Mouse (Mus musculus) neural tube, embryonic 15.5 days (tissue): ENCODE measurements at regions not wholly inside any gene's neighbourhood (a gene's known extent, or its start where the extent isn't known, plus 50 kb on each side); places are given as distances from the start of the nearest gene placed in this dataset.
"Not testable (repeated sequence)": the region's sequence is repeated elsewhere in the genome, so short reads cannot be mapped to it uniquely, and the experiment has no call there.

Experiments
- ATAC-seq: fragments of 200-750 bp; cut with Nextera tagmentation; 2 replicates; pipeline ENCODE4 v1.8.0; 2017; ENCODE audit warnings: mild to moderate bottlenecking, moderate TSS enrichment, moderate library complexity; ENCODE audit not compliant: low FRiP score
- H3K27ac ChIP-seq: fragments of 300-500 bp; sonication (generic); replicated peaks from 2 replicates; pipeline ENCODE4 v1.5.1; 2015; ENCODE audit warnings: mild to moderate bottlenecking, inconsistent platforms
- H3K27me3 ChIP-seq: fragments of 300-500 bp; sonication (generic); replicated peaks from 2 replicates; pipeline ENCODE4 v1.6.1; 2015; ENCODE audit warnings: inconsistent platforms
- H3K36me3 ChIP-seq: fragments of 300-500 bp; sonication (generic); 2 replicates; pipeline ENCODE4 v1.6.1; 2015; ENCODE audit warnings: inconsistent platforms
- H3K4me1 ChIP-seq: fragments of 300-500 bp; sonication (generic); 2 replicates; pipeline ENCODE4 v1.6.1; 2015; ENCODE audit warnings: inconsistent platforms
- H3K4me2 ChIP-seq: fragments of 300-500 bp; sonication (generic); 2 replicates; pipeline ENCODE4 v1.6.1; 2015; ENCODE audit warnings: inconsistent platforms, mild to moderate bottlenecking, moderate library complexity
- H3K4me3 ChIP-seq: fragments of 300-500 bp; sonication (generic); replicated peaks from 2 replicates; pipeline ENCODE4 v1.5.1; 2015; ENCODE audit warnings: mild to moderate bottlenecking, inconsistent platforms
- H3K9ac ChIP-seq: fragments of 300-500 bp; sonication (generic); replicated peaks from 2 replicates; pipeline ENCODE4 v1.6.1; 2015; ENCODE audit warnings: mild to moderate bottlenecking, inconsistent platforms
- H3K9me3 ChIP-seq: fragments of 300-500 bp; sonication (generic); replicated peaks from 2 replicates; pipeline ENCODE4 v1.6.1; 2016; ENCODE audit warnings: inconsistent platforms
- WGBS: fragments of 180-500 bp; shearing (Covaris S2); methylation state at CpG from one replicate; pipeline ENCODE4 v1.1.7; 2015; ENCODE audit warnings: mixed read lengths; 5-methylcytosine and 5-hydroxymethylcytosine counted together

- WGBS: 90% methylated on average over 2 of the region's 2 CpGs
- H3K9ac ChIP-seq: no peak overlapping the region
- ATAC-seq: no peak
- H3K27ac ChIP-seq: no peak overlapping the region
- no peaks in the 10 kb centered on the region for H3K4me1 ChIP-seq
- no peak overlapping the region for H3K4me3 ChIP-seq
- H3K9me3 ChIP-seq: no peaks in the 10 kb centered on the region
- H3K36me3 ChIP-seq: no peaks in the 10 kb centered on the region
- H3K27me3 ChIP-seq: no peaks in the 10 kb centered on the region
- no peak overlapping the region for H3K4me2 ChIP-seq
These were observed 337.0 kb upstream of the Zfp960 start for GRCm38 (mm10) chr17:16726904-16727303.

DNA sequence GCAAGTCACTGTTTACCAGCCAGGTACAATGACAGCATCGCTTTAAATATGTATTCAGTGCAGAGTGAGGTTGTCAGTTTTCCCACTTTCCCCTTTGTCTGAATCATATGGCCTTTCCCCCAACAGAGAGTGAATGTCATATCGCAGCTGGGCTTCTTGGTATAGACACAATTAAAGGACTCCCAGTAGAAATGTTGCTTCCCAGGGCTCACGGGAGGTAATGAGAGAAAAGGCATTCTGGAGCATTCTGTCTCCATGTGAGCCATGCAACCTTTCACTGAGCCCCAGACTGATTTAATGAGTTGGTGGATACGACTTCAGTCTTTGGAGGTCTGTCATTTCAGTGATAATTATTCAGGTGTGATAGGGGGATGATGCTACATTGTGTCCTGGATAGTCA, 310.8 kb upstream of the Zfp960 start:
- Histone ChIP-seq H3K4me1 (no peaks in the 10 kb centered on the region), H3K36me3 (no peaks in the 10 kb centered on the region), H3K4me2 (no peak overlapping the region), H3K4me3 (no peak overlapping the region), H3K27ac (no peak overlapping the region), H3K9ac (no peak overlapping the region), H3K9me3 (no peaks in the 10 kb centered on the region), H3K27me3 (no peaks in the 10 kb centered on the region)
- WGBS: 42% methylated on average over 4 of the region's 4 CpGs
- ATAC-seq: no peak; the same call in 1 of the 2 replicates

- not testable (repeated sequence) for H3K27ac ChIP-seq, H3K9ac ChIP-seq
- WGBS: 76% methylated on average over 7 of the region's 7 CpGs
These were observed 293.3 kb upstream of the Zfp960 start for GRCm38 (mm10) chr17:16770587-16770986.

DNA sequence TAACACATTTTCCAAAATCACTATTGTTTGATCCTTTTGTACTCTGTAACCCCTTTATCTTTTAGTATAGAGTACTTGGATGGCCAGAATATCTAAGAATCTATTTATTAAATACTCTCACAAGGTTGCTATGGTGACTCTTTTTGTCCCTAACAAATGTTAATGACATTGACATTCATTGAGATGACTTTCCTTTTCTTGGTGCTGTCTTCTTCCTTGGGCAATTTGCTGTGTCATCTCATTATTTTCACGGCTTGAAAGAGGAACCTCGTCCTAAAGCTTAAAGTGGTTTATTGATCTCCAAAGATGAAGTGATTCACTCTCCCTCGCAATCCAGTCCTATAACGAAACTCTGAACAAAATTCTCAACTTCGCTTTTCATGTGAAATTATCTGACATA, 265.6 kb upstream of the Zfp960 start:
- Histone ChIP-seq H3K9ac (no peak overlapping the region), H3K36me3 (no peaks in the 10 kb centered on the region), H3K4me1 (no peaks in the 10 kb centered on the region), H3K9me3 (no peaks in the 10 kb centered on the region), H3K4me3 (no peak overlapping the region), H3K4me2 (no peak overlapping the region), H3K27ac (no peak overlapping the region), H3K27me3 (no peaks in the 10 kb centered on the region)
- no peak for ATAC-seq
- 71% methylated on average over 5 of the region's 5 CpGs for whole genome bisulfite sequencing

More at GRCm38 (mm10) chr17:16770587-16770986, 293.3 kb upstream of the Zfp960 start:
- H3K36me3 ChIP-seq, ATAC-seq, H3K4me3 ChIP-seq, H3K4me2 ChIP-seq, H3K9me3 ChIP-seq, H3K27me3 ChIP-seq, H3K4me1 ChIP-seq: not testable (repeated sequence)

GRCm38 (mm10) chr17:16804986-16805385, 258.9 kb upstream of the Zfp960 start:
- no peak for ATAC-seq

GRCm38 (mm10) chr17:16818421-16818820, 245.5 kb upstream of the Zfp960 start:
- Histone ChIP-seq H3K36me3 (no peaks in the 10 kb centered on the region), H3K4me3 (no peak overlapping the region), H3K27ac (no peak overlapping the region), H3K9me3 (no peaks in the 10 kb centered on the region), H3K4me1 (no peaks in the 10 kb centered on the region), H3K27me3 (no peaks in the 10 kb centered on the region), H3K9ac (no peak overlapping the region), H3K4me2 (no peak overlapping the region)
- 26% methylated on average over 3 of the region's 3 CpGs for WGBS
- ATAC-seq: no peak

More at GRCm38 (mm10) chr17:16804986-16805385, 258.9 kb upstream of the Zfp960 start:
- no peak overlapping the region for H3K4me2 ChIP-seq
- H3K4me3 ChIP-seq: no peak overlapping the region
- H3K36me3 ChIP-seq: no peaks in the 10 kb centered on the region
- WGBS: 68% methylated on average over 3 of the region's 3 CpGs
- H3K27me3 ChIP-seq: no peaks in the 10 kb centered on the region
- no peak overlapping the region for H3K27ac ChIP-seq
- H3K4me1 ChIP-seq: no peaks in the 10 kb centered on the region
- no peaks in the 10 kb centered on the region for H3K9me3 ChIP-seq
- H3K9ac ChIP-seq: no peak overlapping the region

- Histone ChIP-seq H3K4me2 (no peak overlapping the region), H3K9me3 (no peaks in the 10 kb centered on the region), H3K27me3 (no peaks in the 10 kb centered on the region), H3K27ac (no peak overlapping the region), H3K36me3 (no peaks in the 10 kb centered on the region), H3K9ac (no peak overlapping the region), H3K4me3 (no peak overlapping the region), H3K4me1 (no peaks in the 10 kb centered on the region)
- 87% methylated on average over 3 of the region's 3 CpGs for WGBS
- no peak for ATAC-seq
These were observed 242.2 kb upstream of the Zfp960 start for GRCm38 (mm10) chr17:16821716-16822115.

DNA sequence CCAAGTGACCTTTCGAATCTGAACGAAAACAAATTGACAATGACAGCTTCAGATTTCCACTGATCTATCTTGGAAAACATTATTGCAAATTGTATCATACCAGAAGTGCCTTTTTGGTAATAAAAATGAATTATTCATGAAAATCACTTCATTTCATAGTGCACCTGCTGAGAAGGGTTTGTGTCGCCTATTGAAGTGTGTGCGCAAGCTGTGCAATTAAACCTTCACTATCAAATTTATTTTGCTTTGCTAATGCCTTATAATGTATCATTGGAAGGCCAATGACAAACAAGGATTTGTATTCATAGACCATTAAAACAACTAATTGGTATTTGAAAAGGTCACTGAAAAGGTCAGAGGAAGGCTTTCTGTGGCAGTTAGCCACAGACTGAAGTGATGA, 224.8 kb upstream of the Zfp960 start:
- Histone ChIP-seq H3K4me1 (no peaks in the 10 kb centered on the region), H3K4me3 (no peak overlapping the region), H3K36me3 (no peaks in the 10 kb centered on the region), H3K4me2 (no peak overlapping the region), H3K9ac (no peak overlapping the region), H3K27me3 (no peaks in the 10 kb centered on the region), H3K27ac (no peak overlapping the region), H3K9me3 (no peaks in the 10 kb centered on the region)
- 38% methylated on average over 4 of the region's 4 CpGs for WGBS
- no peak; the same call in 1 of the 2 replicates for ATAC-seq

DNA sequence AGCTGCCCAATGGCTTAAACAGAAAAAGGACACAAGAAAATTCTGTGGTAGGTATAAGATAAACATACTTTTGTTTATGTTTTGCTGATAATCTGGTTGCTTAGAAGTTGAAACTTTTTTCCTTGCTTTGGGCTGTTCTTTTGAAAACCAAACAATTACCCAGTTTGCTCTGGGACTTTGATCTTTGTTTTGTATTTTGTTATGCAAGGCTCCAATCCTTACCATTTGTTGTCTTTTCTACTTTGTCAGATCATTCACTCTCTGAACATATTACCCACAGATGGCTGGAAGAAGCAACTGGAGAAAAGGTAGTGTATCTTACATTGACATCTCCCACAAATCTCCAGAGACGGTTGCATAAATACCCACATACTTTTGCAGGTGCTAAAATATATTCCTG, 203.1 kb upstream of the Zfp960 start:
- H3K4me2 ChIP-seq: no peak overlapping the region
- no peak overlapping the region for H3K4me3 ChIP-seq
- H3K36me3 ChIP-seq: no peaks in the 10 kb centered on the region
- no peaks in the 10 kb centered on the region for H3K4me1 ChIP-seq
- H3K9ac ChIP-seq: no peak overlapping the region
- H3K9me3 ChIP-seq: no peaks in the 10 kb centered on the region
- H3K27ac ChIP-seq: no peak overlapping the region
- H3K27me3 ChIP-seq: no peaks in the 10 kb centered on the region
- 48% methylated on average over 1 of the region's 1 CpGs for WGBS
- no peak for ATAC-seq

DNA sequence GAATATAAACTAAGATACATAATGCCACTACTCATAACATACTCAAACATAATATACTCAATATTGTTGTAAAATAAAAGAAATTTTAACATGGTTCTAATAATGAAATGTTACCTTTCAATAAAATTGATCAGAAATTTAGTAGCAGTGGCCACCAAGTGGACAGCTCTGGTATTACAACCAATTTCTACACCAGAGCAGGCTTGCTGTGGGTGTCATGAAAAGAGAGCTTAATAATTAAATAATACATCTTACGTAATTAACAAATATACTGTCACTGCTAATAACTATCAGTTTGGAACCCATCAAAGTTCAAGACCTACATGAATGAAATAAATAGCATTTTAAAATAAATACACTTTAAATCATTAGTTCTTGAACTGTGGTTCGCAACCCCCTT, 163.1 kb upstream of the Zfp960 start:
- no peak overlapping the region for H3K4me2 ChIP-seq
- H3K4me1 ChIP-seq: no peaks in the 10 kb centered on the region
- H3K4me3 ChIP-seq: no peak overlapping the region
- ATAC-seq: no peak
- 0 out of 2 replicates have a peak, but pooled peaks cover 7% of the 10 kb centered on the region for H3K9me3 ChIP-seq
- WGBS: 63% methylated on average over 2 of the region's 2 CpGs
- H3K27ac ChIP-seq: no peak overlapping the region
- H3K36me3 ChIP-seq: no peaks in the 10 kb centered on the region
- H3K27me3 ChIP-seq: no peaks in the 10 kb centered on the region
- H3K9ac ChIP-seq: no peak overlapping the region

DNA sequence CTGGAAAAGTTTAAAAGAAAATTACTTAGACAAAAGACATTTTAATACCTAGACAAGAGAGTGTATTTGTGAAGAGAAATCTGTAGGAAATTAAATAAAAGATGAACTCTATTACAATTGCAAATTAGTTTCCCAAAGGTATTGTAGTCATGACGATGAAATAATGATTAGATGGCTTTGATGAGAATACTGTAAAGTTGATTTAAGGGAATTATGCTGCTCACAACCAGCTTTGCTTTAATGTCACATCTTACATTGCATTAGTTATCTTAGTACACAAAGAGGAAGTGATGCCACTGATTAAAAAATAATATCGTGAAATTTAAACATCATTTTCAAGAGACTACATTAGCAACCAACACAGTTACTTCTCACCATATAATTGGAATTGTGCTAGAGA, 145.7 kb upstream of the Zfp960 start:
- ATAC-seq: no peak

GRCm38 (mm10) chr17:16926200-16926599, 137.7 kb upstream of the Zfp960 start:
- no peaks in the 10 kb centered on the region for H3K9me3 ChIP-seq
- no peak overlapping the region for H3K4me2 ChIP-seq
- H3K4me3 ChIP-seq: no peak overlapping the region
- H3K36me3 ChIP-seq: no peaks in the 10 kb centered on the region
- H3K9ac ChIP-seq: no peak overlapping the region
- H3K27ac ChIP-seq: no peak overlapping the region
- no peak for ATAC-seq
- H3K4me1 ChIP-seq: no peaks in the 10 kb centered on the region
- H3K27me3 ChIP-seq: no peaks in the 10 kb centered on the region

More for the DNA sequence above, 145.7 kb upstream of the Zfp960 start:
- H3K27me3 ChIP-seq: no peaks in the 10 kb centered on the region
- no peak overlapping the region for H3K9ac ChIP-seq
- no peak overlapping the region for H3K4me3 ChIP-seq
- no peaks in the 10 kb centered on the region for H3K4me1 ChIP-seq
- H3K9me3 ChIP-seq: no peaks in the 10 kb centered on the region
- WGBS: 54% methylated on average over 2 of the region's 2 CpGs
- H3K4me2 ChIP-seq: no peak overlapping the region
- no peak overlapping the region for H3K27ac ChIP-seq
- H3K36me3 ChIP-seq: no peaks in the 10 kb centered on the region
